ENCODE assay signal across 8 mouse cellular contexts in the genomic region with DNA sequence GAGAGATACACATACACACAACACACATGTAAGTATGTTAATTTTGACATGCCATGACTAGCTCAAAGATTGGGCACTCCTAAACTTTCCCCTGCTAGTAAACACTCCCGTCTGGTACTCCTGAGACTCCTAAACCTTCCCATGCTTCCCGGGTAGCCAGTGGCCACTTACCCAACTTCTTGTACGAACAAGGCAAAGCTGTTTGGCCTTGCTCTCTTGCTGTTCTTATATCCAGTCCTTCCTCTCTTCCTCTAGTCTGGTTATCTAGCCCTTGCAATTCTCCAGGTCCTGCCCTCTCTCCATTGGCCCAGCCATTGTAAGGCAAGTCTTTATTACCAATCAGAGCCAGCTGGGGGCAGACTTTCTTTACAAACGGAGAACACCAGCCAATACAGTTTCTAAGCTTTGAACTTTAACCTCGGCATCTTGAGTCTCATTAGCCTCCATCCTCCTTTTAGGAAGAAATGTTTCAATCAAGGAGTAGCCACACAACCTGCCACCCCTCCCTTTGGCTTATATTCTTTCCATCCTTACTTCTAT. TPM values are rescaled to one million over a fixed set of nuclear protein-coding genes. Genes with fewer than 3 reads are reported as not detected.
DNase-seq lines count a peak whose midpoint lies in the region; ATAC-seq lines count a peak whose summit lies in the region.

A gene (minus strand): TSS at position 335 of the 540 bp plus-strand sequence.

- no peak within 1 kb of the TSS for H3K4me3 ChIP-seq in forebrain, embryonic 14.5 days (ENCODE audit: low read depth, low read length)
- H3K4me3 ChIP-seq in hindbrain, embryonic 11.5 days (ENCODE audit: low read depth, low read length) = no peak within 1 kb of the TSS

- no peaks in the 10 kb centered on the region for H3K27me3 ChIP-seq in forebrain, embryonic 14.5 days (replicated peaks; ENCODE audit: control insufficient read depth, insufficient read depth, low read length)
- no peaks in the 10 kb centered on the region for H3K27me3 ChIP-seq in hindbrain, embryonic 11.5 days (ENCODE audit: control insufficient read depth, insufficient read depth, low read length)

- 49% methylated on average over 5 of the region's 5 CpGs for WGBS in forebrain, embryonic 14.5 days
- WGBS in hindbrain, embryonic 11.5 days = 55% methylated on average over 5 of the region's 5 CpGs

- no peaks in the 10 kb centered on the region for H3K9me3 ChIP-seq in forebrain, embryonic 14.5 days (replicated peaks; ENCODE audit: control insufficient read depth, low read length)
- no peaks in the 10 kb centered on the region for H3K9me3 ChIP-seq in hindbrain, embryonic 11.5 days (ENCODE audit: control insufficient read depth, low read length)

- peaks cover 12% of the 10 kb centered on the region; the same call in 1 of the 2 replicates for H3K4me1 ChIP-seq in forebrain, embryonic 14.5 days (ENCODE audit: control insufficient read depth, insufficient read depth, low read length)
- H3K4me1 ChIP-seq in hindbrain, embryonic 11.5 days (replicated peaks; ENCODE audit: control insufficient read depth, insufficient read depth, low read length) = no peaks in the 10 kb centered on the region

- no peaks in the 10 kb centered on the region for H3K36me3 ChIP-seq in forebrain, embryonic 14.5 days (ENCODE audit: control insufficient read depth, insufficient read depth, low read length)
- H3K36me3 ChIP-seq in hindbrain, embryonic 11.5 days (ENCODE audit: control insufficient read depth, insufficient read depth, low read length) = no peaks in the 10 kb centered on the region

- no peak within 1 kb of the TSS for H3K9ac ChIP-seq in forebrain, embryonic 14.5 days (ENCODE audit: low read length)
- no peak within 1 kb of the TSS for H3K9ac ChIP-seq in hindbrain, embryonic 11.5 days (ENCODE audit: low read depth, low read length)

- H3K4me2 ChIP-seq in forebrain, embryonic 14.5 days (ENCODE audit: low read length) = no peak within 1 kb of the TSS
- no peak within 1 kb of the TSS for H3K4me2 ChIP-seq in hindbrain, embryonic 11.5 days (replicated peaks; ENCODE audit: low read depth, low read length)

- DNase-seq in ES-CJ7 (ENCODE audit: low read depth, low spot score) = peak; percentile 89
- no peak for DNase-seq in adrenal gland, postnatal 25 days
- peak; percentile 29 for DNase-seq in forebrain, embryonic 14.5 days (ENCODE audit: low spot score)
- peak; percentile 40 for DNase-seq in hindbrain, embryonic 11.5 days (ENCODE audit: low spot score)
- peak in 1 of 2 experiments; percentile 28 for DNase-seq in layer of hippocampus, postnatal 14 days (ENCODE audit: low spot score in 2 of 2)
- DNase-seq in lung, postnatal 36 days = peak; percentile 73
- peak; percentile 8 for DNase-seq in right cerebral cortex, postnatal 25 days
- DNase-seq in cerebellum, adult 8-10 months = no peak

- no peak for ATAC-seq in forebrain, embryonic 14.5 days
- no peak for ATAC-seq in hindbrain, embryonic 11.5 days (ENCODE audit: low FRiP score)

- no peak within 1 kb of the TSS for H3K27ac ChIP-seq in forebrain, embryonic 14.5 days (ENCODE audit: low read depth, low read length)
- H3K27ac ChIP-seq in hindbrain, embryonic 11.5 days (ENCODE audit: low read depth, low read length) = no peak within 1 kb of the TSS

RNA-seq across cellular contexts. Expression of the gene that starts here (rescaled TPM):
- 32.2 and 41.6 TPM in 2 replicates for total RNA-seq in adrenal gland, postnatal 25 days (2021)
- polyA plus RNA-seq in forebrain, embryonic 14.5 days (2014; fragmentation: Nextera tagmentation; extraction: Ambion mirVana) = 57.8 and 62.1 TPM in 2 replicates
- 50.2 and 54.3 TPM in 2 replicates for polyA plus RNA-seq in hindbrain, embryonic 11.5 days (2014; fragmentation: Nextera tagmentation; extraction: Ambion mirVana)
- total RNA-seq in layer of hippocampus, postnatal 14 days (2021) = 10 to 100 TPM; 58.4 to 59.1 TPM

Comparison
In these comparisons a context has a peak if more than half of its experiments do, and no peak if none do; other contexts are left out.
1. DNase-seq: peak in ES-CJ7 (single experiment), forebrain, embryonic 14.5 days (single experiment), hindbrain, embryonic 11.5 days (single experiment), lung, postnatal 36 days (single experiment) and right cerebral cortex, postnatal 25 days (single experiment); none in adrenal gland, postnatal 25 days (single experiment) and cerebellum, adult 8-10 months (single experiment).